ENCODE assay signal across 21 mouse cellular contexts in genomic region chr4:67523158-67523557, GRCm38 (mm10).
DNase-seq lines count a peak whose midpoint lies in the region; ATAC-seq and TF ChIP-seq lines count a peak whose summit lies in the region.
"Had no signal": no experiment of that assay in that cellular context is flagged by ENCODE, and none has a peak within 500 bp of the region (broad histone marks: within the 10 kb centered on the region; RNA-seq: fewer than 3 reads in every experiment).

No protein-coding gene starts in this region.

- H3K4me2 ChIP-seq in limb, embryonic 11.5 days (ENCODE audit: low read depth, severe bottlenecking): no peak overlapping the region
- no peak overlapping the region for H3K4me2 ChIP-seq in limb, embryonic 13.5 days (replicated peaks)
- H3K4me2 ChIP-seq: forebrain, embryonic 12.5 days; heart, embryonic 13.5 days; hindbrain, embryonic 15.5 days had no signal

- peak in 1 of 2 experiments; percentile 37 for DNase-seq in cerebellum, adult 2 months
- no peak for DNase-seq in cerebellum, adult 18-20 months
- DNase-seq in limb, embryonic 11.5 days (ENCODE audit: low spot score): no peak
- DNase-seq in limb, embryonic 10.5 days (ENCODE audit: low spot score): no peak
- DNase-seq in midbrain, embryonic 10.5 days (ENCODE audit: low spot score): no peak
- DNase-seq: adrenal gland, postnatal 14 days; B cell, adult 2 months; cerebellum, adult 9-11 months; cerebellum, postnatal 36 days; forebrain, postnatal 0 days; gastrocnemius, adult 2 months; gastrocnemius, postnatal 25 days; heart, adult 11 months; heart, postnatal 36 days had no signal

- H3K27me3 ChIP-seq in cerebellum, adult 2 months (ENCODE audit: control insufficient read depth, insufficient read depth, low read length): no peaks in the 10 kb centered on the region
- no peaks in the 10 kb centered on the region for H3K27me3 ChIP-seq in limb, embryonic 11.5 days (ENCODE audit: control insufficient read depth, insufficient read depth, low read length)
- no peaks in the 10 kb centered on the region for H3K27me3 ChIP-seq in limb, embryonic 10.5 days (ENCODE audit: low read depth, poor library complexity, severe bottlenecking)
- no peaks in the 10 kb centered on the region for H3K27me3 ChIP-seq in limb, embryonic 13.5 days
- H3K27me3 ChIP-seq in midbrain, embryonic 10.5 days (ENCODE audit: low read depth, poor library complexity, severe bottlenecking): no peaks in the 10 kb centered on the region
- H3K27me3 ChIP-seq: forebrain, embryonic 12.5 days; heart, embryonic 13.5 days; hindbrain, embryonic 15.5 days had no signal

- H3K9ac ChIP-seq in limb, embryonic 11.5 days (ENCODE audit: low read length): no peak overlapping the region
- H3K9ac ChIP-seq in limb, embryonic 13.5 days: no peak overlapping the region
- H3K9ac ChIP-seq: forebrain, embryonic 12.5 days; forebrain, postnatal 0 days; heart, embryonic 13.5 days; hindbrain, embryonic 15.5 days had no signal

- no peak overlapping the region for H3K4me3 ChIP-seq in cerebellum, adult 2 months (replicated peaks; ENCODE audit: insufficient read depth, low read depth, low read length)
- H3K4me3 ChIP-seq in limb, embryonic 11.5 days (ENCODE audit: low read depth, low read length): no peak overlapping the region
- no peak overlapping the region for H3K4me3 ChIP-seq in limb, embryonic 10.5 days
- H3K4me3 ChIP-seq in limb, embryonic 13.5 days: no peak overlapping the region
- no peak overlapping the region for H3K4me3 ChIP-seq in midbrain, embryonic 10.5 days
- H3K4me3 ChIP-seq: forebrain, embryonic 12.5 days; gastrocnemius, adult 2 months; heart, embryonic 13.5 days; hindbrain, embryonic 15.5 days had no signal

- WGBS in cerebellum, adult 2 months: 43% methylated on average over 2 of the region's 2 CpGs
- WGBS in limb, embryonic 11.5 days: 45% methylated on average over 2 of the region's 2 CpGs
- 65% methylated on average over 2 of the region's 2 CpGs for WGBS in limb, embryonic 10.5 days
- WGBS in limb, embryonic 13.5 days: 49% methylated on average over 2 of the region's 2 CpGs
- WGBS in midbrain, embryonic 10.5 days: 85% methylated on average over 2 of the region's 2 CpGs

- TF ChIP-seq POLR2A in cerebellum, adult 2 months (IDR thresholded peaks at IDR 0.05; ENCODE audit: borderline replicate concordance, insufficient read depth, low read length): no peak

- no peak for TF ChIP-seq CTCF in cerebellum, adult 2 months (IDR thresholded peaks at IDR 0.05; ENCODE audit: borderline replicate concordance, insufficient read depth, low read depth, low read length)

- H3K36me3 ChIP-seq in limb, embryonic 11.5 days (ENCODE audit: control insufficient read depth, insufficient read depth, low read length): no peaks in the 10 kb centered on the region
- no peaks in the 10 kb centered on the region for H3K36me3 ChIP-seq in limb, embryonic 10.5 days
- H3K36me3 ChIP-seq in limb, embryonic 13.5 days: no peaks in the 10 kb centered on the region
- no peaks in the 10 kb centered on the region for H3K36me3 ChIP-seq in midbrain, embryonic 10.5 days
- H3K36me3 ChIP-seq: forebrain, embryonic 12.5 days; heart, embryonic 13.5 days; hindbrain, embryonic 15.5 days had no signal

- peaks cover 8% of the 10 kb centered on the region; the same call in 1 of the 2 replicates for H3K4me1 ChIP-seq in cerebellum, adult 2 months (ENCODE audit: control insufficient read depth, insufficient read depth, low read length)
- no peaks in the 10 kb centered on the region for H3K4me1 ChIP-seq in limb, embryonic 11.5 days (ENCODE audit: control insufficient read depth, insufficient read depth, low read length)
- no peaks in the 10 kb centered on the region for H3K4me1 ChIP-seq in limb, embryonic 10.5 days
- no peaks in the 10 kb centered on the region for H3K4me1 ChIP-seq in limb, embryonic 13.5 days
- H3K4me1 ChIP-seq in midbrain, embryonic 10.5 days: no peaks in the 10 kb centered on the region
- H3K4me1 ChIP-seq: forebrain, embryonic 12.5 days; heart, embryonic 13.5 days; hindbrain, embryonic 15.5 days had no signal

- no peaks in the 10 kb centered on the region for H3K9me3 ChIP-seq in limb, embryonic 11.5 days (ENCODE audit: control insufficient read depth, low read length)
- no peaks in the 10 kb centered on the region for H3K9me3 ChIP-seq in limb, embryonic 10.5 days (replicated peaks)
- no peaks in the 10 kb centered on the region for H3K9me3 ChIP-seq in limb, embryonic 13.5 days
- no peaks in the 10 kb centered on the region for H3K9me3 ChIP-seq in midbrain, embryonic 10.5 days (replicated peaks)
- H3K9me3 ChIP-seq: forebrain, embryonic 12.5 days; heart, embryonic 13.5 days; hindbrain, embryonic 15.5 days had no signal

- H3K27ac ChIP-seq in cerebellum, adult 2 months (ENCODE audit: insufficient read depth, low read length): peak overlapping the region; percentile 93; the same call in 1 of the 2 replicates
- H3K27ac ChIP-seq in limb, embryonic 11.5 days (replicated peaks; ENCODE audit: low read depth, low read length): no peak overlapping the region
- no peak overlapping the region for H3K27ac ChIP-seq in limb, embryonic 10.5 days
- H3K27ac ChIP-seq in limb, embryonic 13.5 days: no peak overlapping the region
- no peak overlapping the region for H3K27ac ChIP-seq in midbrain, embryonic 10.5 days (replicated peaks)
- H3K27ac ChIP-seq: forebrain, embryonic 12.5 days; gastrocnemius, adult 2 months; heart, embryonic 13.5 days; hindbrain, embryonic 15.5 days had no signal

- peak; percentile 62; the same call in 1 of the 2 replicates for ATAC-seq in limb, embryonic 11.5 days (ENCODE audit: insufficient number of reproducible peaks, low FRiP score, low TSS enrichment, low read depth)
- peak; percentile 19; the same call in 1 of the 2 replicates for ATAC-seq in limb, embryonic 13.5 days (ENCODE audit: low FRiP score, low read depth)
- no peak for ATAC-seq in erythroblast, adult 5-6 weeks (replicated peaks; ENCODE audit: low FRiP score, poor library complexity, severe bottlenecking)
- ATAC-seq: forebrain, postnatal 0 days; inflammation-experienced regulatory T-cells, adult 6 months; intestine, postnatal 0 days had no signal
